Mouse (Mus musculus) sigmoid colon, adult 10 weeks (tissue): ENCODE measurements around the gene Mapk3. TPM values are rescaled to one million over a fixed set of nuclear protein-coding genes. Genes with fewer than 3 reads are reported as not detected.

Experiments
- polyA plus RNA-seq: library from polyadenylated mRNA; stranded (reverse); fragments of 350-450 nt; fragmentation: Illumina TruSeq; extraction: RNeasy Lipid Tissue Mini Kit (QIAGEN cat#74804); gene quantifications from one replicate; pipeline ENCODE4 v1.2.3, GENCODE M21; 2014; ENCODE audit warnings: low read depth, low replicate concordance

Mapk3 gene
- polyA plus RNA-seq: 43.9 TPM

DNA sequence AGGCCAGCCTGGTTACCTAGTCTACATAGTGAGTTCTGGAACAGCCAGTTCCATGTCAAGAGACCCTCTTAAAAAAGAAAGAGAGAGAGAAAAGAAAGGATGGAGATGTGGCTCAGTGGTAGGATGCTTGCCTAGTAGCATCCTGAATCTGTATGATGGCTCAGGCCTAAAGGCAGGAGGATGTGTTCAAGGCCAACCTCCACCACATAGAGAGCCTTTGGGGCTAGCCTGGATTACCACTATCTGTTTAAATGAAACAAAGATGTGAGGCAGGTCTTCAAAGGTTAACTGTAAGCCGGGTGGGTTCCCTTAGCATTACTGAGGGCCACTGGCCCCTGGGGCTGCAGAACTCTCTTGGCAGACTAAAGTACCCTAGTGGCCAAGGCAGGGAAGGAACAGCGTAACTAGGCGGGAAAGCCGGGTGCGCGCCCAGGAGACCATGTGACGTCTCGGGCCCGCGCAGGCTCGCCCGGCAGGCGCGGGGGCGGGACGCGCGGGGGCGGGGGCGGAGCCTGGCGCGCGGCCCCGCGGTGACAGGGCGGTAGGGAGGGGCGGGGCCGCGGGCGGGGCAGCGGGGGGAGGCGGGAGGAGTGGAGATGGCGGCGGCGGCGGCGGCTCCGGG, at the start of gene Mapk3:
Mapk3 (plus strand) TSS at position 552 of the 622 bp plus-strand sequence.

DNA sequence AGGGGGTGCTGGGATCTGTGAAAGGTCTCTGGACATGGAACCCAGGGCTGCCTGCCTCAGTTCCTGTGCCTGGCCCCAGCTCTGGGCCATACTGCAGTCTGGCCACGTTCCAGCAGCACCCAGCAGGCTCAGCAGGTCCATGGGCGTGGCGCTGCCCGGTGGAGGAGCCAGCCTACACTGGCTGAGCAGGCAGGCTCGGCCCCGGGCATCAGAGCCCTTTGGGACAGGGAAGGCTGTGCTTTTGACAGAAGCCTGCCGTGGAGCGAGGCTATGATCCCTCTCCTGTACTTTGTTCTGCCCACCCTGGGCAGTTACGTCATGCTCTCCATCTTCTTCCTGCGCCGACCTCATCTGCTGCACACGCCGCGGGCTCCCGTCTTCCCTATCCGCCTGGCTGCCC, 6.8 kb downstream of the Mapk3 start, which contains the start of gene Gdpd3:
Gdpd3 (plus strand) TSS at position 134 of the 400 bp plus-strand sequence.

DNA sequence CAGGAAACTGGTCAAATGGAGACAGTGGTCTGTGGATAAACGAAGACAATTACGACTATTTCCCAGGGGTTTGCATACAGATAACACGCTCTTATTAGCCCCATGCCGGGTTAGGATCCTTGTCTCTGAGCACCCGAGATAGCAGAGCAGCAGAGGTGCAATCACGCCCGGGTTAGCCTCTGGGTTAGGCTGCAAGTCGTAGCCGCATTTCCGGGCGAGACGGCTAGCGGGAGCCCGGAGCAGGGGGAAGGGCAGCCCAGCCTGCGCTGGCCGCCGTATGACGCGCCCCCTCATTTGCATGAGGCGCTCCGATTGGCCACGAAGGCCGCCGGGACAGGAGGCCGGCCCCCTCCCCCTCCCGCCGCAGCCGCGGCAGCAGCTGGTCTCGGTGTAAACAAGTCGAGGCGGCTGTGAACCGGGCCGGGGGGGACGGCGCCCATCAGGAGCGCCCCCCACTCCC, 17.2 kb downstream of the Mapk3 start, which contains the start of gene Ypel3:
Ypel3 (plus strand) TSS at position 358 of the 460 bp plus-strand sequence.

DNA sequence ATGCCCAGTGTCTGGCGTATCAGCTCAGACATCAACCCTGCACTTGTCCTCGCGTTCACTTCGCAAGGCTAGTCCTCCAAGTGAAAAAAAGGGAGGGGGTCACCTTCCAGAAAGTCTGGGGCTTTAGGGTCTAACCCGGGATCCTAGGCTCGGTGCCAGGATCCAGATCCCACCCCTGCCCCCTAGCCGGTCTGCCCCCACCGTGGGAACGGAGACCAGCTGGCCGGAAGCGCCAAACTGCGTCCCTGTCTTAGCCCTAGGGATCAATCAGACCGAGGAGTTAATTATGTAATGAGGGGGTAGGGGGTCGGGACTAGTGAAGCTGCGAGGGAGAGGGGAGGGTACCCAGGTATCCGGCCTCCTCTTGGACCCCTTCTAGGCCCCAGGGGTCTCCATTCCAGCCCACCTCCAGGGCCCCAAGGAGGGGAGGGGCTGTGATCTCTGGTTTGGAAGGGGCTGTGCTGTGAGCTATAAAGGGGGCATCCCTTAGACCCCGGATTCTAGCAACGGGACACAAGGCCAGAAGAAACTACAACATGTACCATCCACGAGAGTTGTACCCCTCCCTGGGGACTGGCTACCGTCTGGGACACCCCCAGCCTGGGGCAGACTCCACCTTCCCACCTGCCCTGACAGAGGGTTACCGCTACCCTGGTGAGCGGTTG, 21.7 kb downstream of the Mapk3 start, which contains the start of gene Tbx6:
Tbx6 (plus strand) TSS at position 513 of the 665 bp plus-strand sequence.

DNA sequence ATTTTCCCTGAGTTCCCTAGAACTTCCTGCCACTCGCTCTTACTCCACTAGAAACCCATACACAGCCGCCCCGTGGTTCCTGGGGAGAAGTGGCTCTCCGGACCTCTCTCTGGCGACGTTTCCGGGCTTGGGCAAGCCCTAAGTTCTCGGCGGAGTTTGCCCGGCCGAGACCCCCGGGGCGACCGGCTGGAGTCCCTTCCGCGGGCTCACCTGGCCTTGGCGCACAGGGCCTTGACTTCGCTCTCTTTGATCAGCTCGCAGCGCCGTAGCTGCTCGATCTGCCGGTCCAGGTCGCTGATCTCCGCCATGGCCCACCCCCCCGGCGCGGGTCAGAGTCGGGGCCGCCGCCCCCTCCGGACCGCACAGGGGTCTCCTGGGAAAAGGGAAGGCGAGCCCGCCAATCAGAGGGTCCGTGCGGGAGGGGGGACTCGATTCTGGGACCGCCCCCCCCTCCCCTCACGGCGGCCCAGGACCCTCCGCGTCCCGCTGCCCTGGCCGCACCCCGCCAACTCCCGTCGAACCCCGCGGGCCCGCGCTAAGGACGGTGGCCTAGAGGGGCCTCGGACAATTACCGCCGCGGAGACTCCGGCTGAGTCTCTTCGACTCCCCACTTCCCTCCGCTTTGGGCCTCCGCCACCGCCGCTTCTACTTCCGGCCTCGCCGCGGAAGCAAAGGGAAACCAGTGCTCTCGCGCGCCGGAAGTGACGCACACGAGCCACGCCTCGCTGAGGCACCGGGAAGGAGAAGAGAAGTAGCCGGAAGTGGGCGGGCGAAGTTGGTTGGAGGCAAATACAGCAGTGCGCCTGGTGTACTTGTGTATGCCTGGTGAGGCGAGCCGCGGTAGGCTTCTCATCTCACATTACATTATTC, 32.7 kb downstream of the Mapk3 start, which contains the start of gene Ppp4c:
Ppp4c (minus strand) TSS at position 646 of the 870 bp plus-strand sequence.

DNA sequence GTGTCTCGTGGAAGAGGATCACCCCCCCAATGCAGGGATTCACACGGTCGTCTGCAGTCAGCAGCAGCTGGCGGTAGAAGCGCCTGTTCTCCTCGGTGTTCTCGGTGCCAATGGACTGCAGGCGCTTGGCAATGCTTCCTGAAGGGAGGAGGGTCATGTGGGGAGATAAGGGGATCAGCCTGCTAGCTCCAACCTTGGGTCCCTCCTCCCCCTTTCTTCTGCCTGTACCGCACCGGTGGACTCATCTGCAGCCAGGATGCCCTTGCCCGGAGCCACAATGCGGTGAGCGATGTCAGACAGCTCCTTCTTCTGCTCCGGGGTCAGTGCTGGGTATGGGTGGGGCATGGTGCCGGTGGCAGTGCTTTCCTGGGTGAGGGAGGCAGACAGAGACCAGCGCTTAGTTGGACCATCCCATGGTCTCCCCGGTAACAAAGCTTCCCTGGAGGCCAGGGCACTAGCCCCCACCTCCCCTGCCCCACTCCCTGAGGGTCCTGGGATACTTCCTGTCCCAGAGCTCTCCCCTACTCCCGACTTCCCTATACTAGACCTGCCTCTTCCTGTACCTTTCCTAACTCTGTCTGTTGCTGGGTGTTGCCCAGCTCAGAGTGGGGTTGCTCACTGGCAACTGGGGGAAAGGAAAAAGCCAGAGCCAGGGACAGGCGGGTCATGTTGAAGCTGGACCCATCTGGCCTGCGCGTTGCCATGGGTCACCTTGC, 38.2 kb downstream of the Mapk3 start, which contains the start of gene Fam57b:
Fam57b (plus strand) TSS at position 258 of the 716 bp plus-strand sequence.

Other genes starting within 250 kb of the Mapk3 start
- gene Eif3c, start 193.2 kb upstream of the Mapk3 start, polyA plus RNA-seq: 225 TPM
- 0.22 TPM for gene Apobr, start 174.7 kb upstream of the Mapk3 start, polyA plus RNA-seq
- gene Cln3, start 173.8 kb upstream of the Mapk3 start, polyA plus RNA-seq: 4.5 TPM
- gene Il27, start 164.7 kb upstream of the Mapk3 start, polyA plus RNA-seq: not detected
- gene Nupr1, start 128.7 kb upstream of the Mapk3 start, polyA plus RNA-seq: 62.1 TPM
- 3.5 TPM for gene Sgf29, start 110.3 kb upstream of the Mapk3 start, polyA plus RNA-seq
- 841 TPM for gene Sult1a1, start 83.2 kb upstream of the Mapk3 start, polyA plus RNA-seq
- gene Bola2, start 64.2 kb upstream of the Mapk3 start, polyA plus RNA-seq: 0.41 TPM
- gene Slx1b, start 63.8 kb upstream of the Mapk3 start, polyA plus RNA-seq: 3.5 TPM
- gene Coro1a, start 51.8 kb upstream of the Mapk3 start, polyA plus RNA-seq: 4.6 TPM
- gene Gdpd3, start 6.7 kb downstream of the Mapk3 start, polyA plus RNA-seq: 3.2 TPM
- gene Ypel3, start 17.4 kb downstream of the Mapk3 start, polyA plus RNA-seq: 17.7 TPM
- gene Tbx6, start 21.9 kb downstream of the Mapk3 start, polyA plus RNA-seq: not detected
- gene Ppp4c, start 32.9 kb downstream of the Mapk3 start, polyA plus RNA-seq: 47.0 TPM
- not detected for gene Fam57b, start 38.1 kb downstream of the Mapk3 start, polyA plus RNA-seq
- not detected for gene 4930451I11Rik, start 72.0 kb downstream of the Mapk3 start, polyA plus RNA-seq
- not detected for gene Doc2a, start 87.8 kb downstream of the Mapk3 start, polyA plus RNA-seq
- gene Hirip3, start 102.4 kb downstream of the Mapk3 start, polyA plus RNA-seq: 11.7 TPM
- 17.4 TPM for gene Ino80e, start 102.8 kb downstream of the Mapk3 start, polyA plus RNA-seq
- gene Taok2, start 125.1 kb downstream of the Mapk3 start, polyA plus RNA-seq: 10.1 TPM
- 12.7 TPM for gene Tmem219, start 163.3 kb downstream of the Mapk3 start, polyA plus RNA-seq
- 6.1 TPM for gene Kctd13, start 169.3 kb downstream of the Mapk3 start, polyA plus RNA-seq
- gene Asphd1, start 190.0 kb downstream of the Mapk3 start, polyA plus RNA-seq: not detected
- 2.1 TPM for gene Sez6l2, start 191.0 kb downstream of the Mapk3 start, polyA plus RNA-seq
- gene Cdipt, start 216.3 kb downstream of the Mapk3 start, polyA plus RNA-seq: 14.6 TPM
- 1.6 TPM for gene Cdiptos, start 216.5 kb downstream of the Mapk3 start, polyA plus RNA-seq